Mouse (Mus musculus) thymus, adult 2 months (tissue): Measurements from ENCODE around the gene 2610528J11Rik.

ENCODE experiments used
- CTCF ChIP-seq: fragments of 200-500 bp; IDR thresholded peaks from 2 replicates; pipeline ENCODE4 v1.5.1; 2012; ENCODE audit warnings: mild to moderate bottlenecking, control low read depth, low read length, moderate library complexity, borderline replicate concordance; ENCODE audit not compliant: control insufficient read depth, poor library complexity, insufficient read depth; ENCODE audit errors: extremely low read depth
- POLR2A ChIP-seq: fragments of 200-500 bp; IDR thresholded peaks from 2 replicates; pipeline ENCODE4 v1.6.1; 2012; ENCODE audit warnings: mild to moderate bottlenecking, low read length, control low read depth, moderate library complexity; ENCODE audit not compliant: control insufficient read depth, poor library complexity, insufficient read depth; ENCODE audit errors: extremely low read depth

- no peak for TF ChIP-seq CTCF
- TF ChIP-seq POLR2A: no peak
These were observed 26.0 kb upstream of the 2610528J11Rik start for GRCm38 (mm10) chr4:118500792-118501191.
